In the genomic region with DNA sequence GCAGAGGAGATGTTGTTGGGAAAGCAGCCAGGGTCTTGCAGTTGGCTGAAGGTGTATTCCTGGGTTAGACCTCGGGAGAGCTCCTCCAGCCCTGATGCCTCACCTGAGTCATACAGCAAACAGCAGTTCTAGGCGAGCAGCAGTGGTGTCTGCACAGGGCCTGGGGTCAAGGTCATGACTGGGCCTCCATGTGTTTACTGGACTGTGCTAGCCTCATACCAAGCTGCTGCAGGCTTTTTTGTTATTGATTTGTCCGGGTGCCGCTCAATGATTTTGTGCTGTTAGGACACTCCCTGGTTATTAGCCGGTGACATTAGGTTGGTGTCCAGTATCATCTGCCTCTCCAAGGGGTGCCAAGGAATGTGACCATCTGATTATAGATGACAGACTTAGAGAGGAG, we compare ENCODE assay signal across 16 mouse cellular contexts. TPM values are rescaled to one million over a fixed set of nuclear protein-coding genes. Genes with fewer than 3 reads are reported as not detected.
DNase-seq lines count a peak whose midpoint lies in the region; ATAC-seq and TF ChIP-seq lines count a peak whose summit lies in the region.
"Had no signal": no experiment of that assay in that cellular context is flagged by ENCODE, and none has a peak within 500 bp of the region (broad histone marks: within the 10 kb centered on the region; RNA-seq: fewer than 3 reads in every experiment).

No protein-coding gene starts in this region.

- ATAC-seq in liver, embryonic 13.5 days (ENCODE audit: low read depth), result no peak
- ATAC-seq: forebrain, embryonic 15.5 days had no signal

- peaks cover 33% of the 10 kb centered on the region for H3K36me3 ChIP-seq in E14TG2a.4 (ENCODE audit: insufficient read depth, low read length)
- H3K36me3 ChIP-seq in MEL (ENCODE audit: control insufficient read depth in 1 of 2, insufficient read depth in 2 of 2, low read length in 2 of 2), result peaks cover 0 to 23% of the 10 kb centered on the region in 2 experiments; a peak in 2 of 4 replicates
- H3K36me3 ChIP-seq in liver, embryonic 13.5 days, result peaks cover 14% of the 10 kb centered on the region

- peak; percentile 89 for DNase-seq in heart, adult 11 months
- no peak for DNase-seq in heart, adult 9 months (ENCODE audit: low spot score in 2 of 2)
- no peak for DNase-seq in MEL (ENCODE audit: low read depth, low spot score)
- DNase-seq in liver, embryonic 13.5 days, result no peak
- no peak for DNase-seq in natural killer cell, adult 2 months (ENCODE audit: low spot score in 2 of 2)
- DNase-seq in thymus, postnatal 25 days, result no peak
- DNase-seq: gastrocnemius, postnatal 36 days; heart, postnatal 14 days; kidney, postnatal 25 days; midbrain, embryonic 14.5 days; right cerebral cortex, postnatal 25 days had no signal

- TF ChIP-seq RAD21 in MEL (IDR thresholded peaks at IDR 0.05; ENCODE audit: low read depth, low read length), result no peak

- 0 out of 2 replicates have a peak overlapping the region, but pooled peaks have one; percentile 10 for H3K4me3 ChIP-seq in E14TG2a.4 (replicated peaks; ENCODE audit: low read length)
- H3K4me3 ChIP-seq in MEL (ENCODE audit: control insufficient read depth in 1 of 2, insufficient read depth in 1 of 2, low read depth in 2 of 2, low read length in 2 of 2), result peak overlapping the region; percentile 38 to 47
- H3K4me3 ChIP-seq in liver, embryonic 13.5 days (replicated peaks), result peak overlapping the region; percentile 91

- H3K79me2 ChIP-seq in MEL (ENCODE audit: control insufficient read depth, insufficient read depth, low read length, poor library complexity), result peaks cover 31% of the 10 kb centered on the region

- H3K9me3 ChIP-seq in E14TG2a.4 (ENCODE audit: low read length) (no peaks in the 10 kb centered on the region), MEL (replicated peaks; ENCODE audit: insufficient read depth, low read length) (no peaks in the 10 kb centered on the region)
- H3K9me3 ChIP-seq in liver, embryonic 13.5 days (replicated peaks), result no peaks in the 10 kb centered on the region
- H3K9me3 ChIP-seq: forebrain, embryonic 15.5 days; lung, embryonic 15.5 days had no signal

- TF ChIP-seq EP300 in MEL (IDR thresholded peaks at IDR 0.05; ENCODE audit: low read depth in 1 of 2, low read length in 2 of 2), result no peak

- H3K4me1 ChIP-seq in E14TG2a.4 (replicated peaks; ENCODE audit: low read depth, low read length) (peaks cover 50% of the 10 kb centered on the region), MEL (ENCODE audit: control insufficient read depth in 1 of 2, insufficient read depth in 2 of 2, low read length in 2 of 2) (peaks cover 12 to 27% of the 10 kb centered on the region in 2 experiments)
- H3K4me1 ChIP-seq in liver, embryonic 13.5 days (replicated peaks), result peaks cover 66% of the 10 kb centered on the region

- no peak for TF ChIP-seq POLR2A in MEL (IDR thresholded peaks at IDR 0.05; ENCODE audit: control insufficient read depth in 1 of 2, insufficient read depth in 1 of 2, low read depth in 1 of 2, low read length in 2 of 2, poor library complexity in 1 of 2)

- peak overlapping the region; percentile 98 for H3K4me2 ChIP-seq in liver, embryonic 13.5 days

- WGBS in liver, embryonic 13.5 days (ENCODE audit: insufficient replicate concordance), result 46% methylated on average over 5 of the region's 5 CpGs

- H3K9ac ChIP-seq in MEL (ENCODE audit: control insufficient read depth, low read depth, low read length, poor library complexity, severe bottlenecking), result peak overlapping the region; percentile 32
- H3K9ac ChIP-seq in liver, embryonic 13.5 days, result peak overlapping the region; percentile 94
- H3K9ac ChIP-seq: forebrain, embryonic 15.5 days had no signal

- peak overlapping the region; percentile 96 for H3K27ac ChIP-seq in MEL (ENCODE audit: control insufficient read depth, low read depth, low read length)
- H3K27ac ChIP-seq in liver, embryonic 13.5 days, result peak overlapping the region; percentile 77
- H3K27ac ChIP-seq: forebrain, embryonic 15.5 days; lung, embryonic 15.5 days had no signal

- TF ChIP-seq CTCF in E14TG2a.4 (conservative IDR thresholded peaks at IDR 0.05; ENCODE audit: low read length) (no peak), MEL (IDR thresholded peaks at IDR 0.05 in 2 of 3, conservative IDR thresholded peaks at IDR 0.05 in 1 of 3; ENCODE audit: control insufficient read depth in 1 of 3, insufficient read depth in 1 of 3, low read depth in 2 of 3, low read length in 3 of 3, poor library complexity in 1 of 3, severe bottlenecking in 1 of 3) (no peak)

- H3K27me3 ChIP-seq in E14TG2a.4 (ENCODE audit: insufficient read depth, low read length) (peaks cover 24% of the 10 kb centered on the region), MEL (ENCODE audit: control insufficient read depth in 1 of 2, insufficient read depth in 2 of 2, low read length in 2 of 2) (no peaks in the 10 kb centered on the region)
- H3K27me3 ChIP-seq in liver, embryonic 13.5 days, result peaks cover 28% of the 10 kb centered on the region

TF ChIP-seq in MEL, 35 proteins besides CTCF, POLR2A, EP300 and RAD21:
- TF ChIP-seq GABPA (IDR thresholded peaks at IDR 0.05; ENCODE audit: low read depth, low read length) (no peak), MXI1 (IDR thresholded peaks at IDR 0.05; ENCODE audit: low read depth, low read length) (no peak), TBP (IDR thresholded peaks at IDR 0.05; ENCODE audit: low read depth, low read length) (no peak), SIN3A (IDR thresholded peaks at IDR 0.05; ENCODE audit: low read length) (no peak)

RNA-seq across cellular contexts. Expression of a gene that starts 1.7 kb away (rescaled TPM):
- total RNA-seq in MEL (2012; rRNA removed), result 74.2 and 74.9 TPM in 2 replicates
- 100 to 1,000 TPM in 1 of 2 experiments, 10 to 100 TPM in 1; 49.0 to 103 TPM for polyA plus RNA-seq in MEL (2012; ENCODE audit: insufficient read depth in 1 of 2, insufficient read length in 2 of 2, low read depth in 1 of 2, low replicate concordance in 2 of 2, missing spikeins in 1 of 2)
- polyA plus RNA-seq in liver, embryonic 13.5 days (2015; fragmentation: Nextera tagmentation; extraction: Ambion mirVana), result 26.1 and 31.7 TPM in 2 replicates

RNA-seq across cellular contexts. Expression of a gene that starts 2.3 kb away (rescaled TPM):
- total RNA-seq in MEL (2012; rRNA removed), result 0.10 and 0.12 TPM in 2 replicates
- under 1 TPM in 1 of 2 experiments, not detected in 1; 0.43 TPM for polyA plus RNA-seq in MEL (2012; ENCODE audit: insufficient read depth in 1 of 2, insufficient read length in 2 of 2, low read depth in 1 of 2, low replicate concordance in 2 of 2, missing spikeins in 1 of 2)
- polyA plus RNA-seq in liver, embryonic 13.5 days (2015; fragmentation: Nextera tagmentation; extraction: Ambion mirVana), result 0.03 and 0.05 TPM in 2 replicates
- total RNA-seq: neutrophil, adult 5-6 weeks had no signal

RNA-seq across cellular contexts. Expression of a gene that starts 31.6 kb away (rescaled TPM):
- 83.2 and 89.1 TPM in 2 replicates for total RNA-seq in MEL (2012; rRNA removed)
- 100 to 1,000 TPM in 1 of 2 experiments, 10 to 100 TPM in 1; 67.6 to 631 TPM for polyA plus RNA-seq in MEL (2012; ENCODE audit: insufficient read depth in 1 of 2, insufficient read length in 2 of 2, low read depth in 1 of 2, low replicate concordance in 2 of 2, missing spikeins in 1 of 2)
- 96.0 and 105 TPM in 2 replicates for polyA plus RNA-seq in liver, embryonic 13.5 days (2015; fragmentation: Nextera tagmentation; extraction: Ambion mirVana)

RNA-seq across cellular contexts. Expression of a gene that starts 50.2 kb away (rescaled TPM):
- total RNA-seq in MEL (2012; rRNA removed), result 0.26 and 0.50 TPM in 2 replicates
- polyA plus RNA-seq in MEL (2012; ENCODE audit: insufficient read depth in 1 of 2, insufficient read length in 2 of 2, low read depth in 1 of 2, low replicate concordance in 2 of 2, missing spikeins in 1 of 2), result under 1 TPM in 1 of 2 experiments, not detected in 1; 0.25 TPM
- 0.07 and 0.33 TPM in 2 replicates for polyA plus RNA-seq in liver, embryonic 13.5 days (2015; fragmentation: Nextera tagmentation; extraction: Ambion mirVana)
- total RNA-seq: gastrocnemius, postnatal 36 days; neutrophil, adult 5-6 weeks had no signal
- polyA plus RNA-seq: stomach, embryonic 14.5 days had no signal

RNA-seq across cellular contexts. Expression of a gene that starts 59.6 kb away (rescaled TPM):
- 221 and 232 TPM in 2 replicates for total RNA-seq in MEL (2012; rRNA removed)
- 1,000 to 10,000 TPM in 1 of 2 experiments, 100 to 1,000 TPM in 1; 118 to 1,267 TPM for polyA plus RNA-seq in MEL (2012; ENCODE audit: insufficient read depth in 1 of 2, insufficient read length in 2 of 2, low read depth in 1 of 2, low replicate concordance in 2 of 2, missing spikeins in 1 of 2)
- 167 and 169 TPM in 2 replicates for polyA plus RNA-seq in liver, embryonic 13.5 days (2015; fragmentation: Nextera tagmentation; extraction: Ambion mirVana)

Comparison
In these comparisons a context has a peak if more than half of its experiments do, and no peak if none do; other contexts are left out.
1. H3K4me3 ChIP-seq: peak in every context shown above with its lines; median percentile 91 in liver, embryonic 13.5 days; 42 in MEL; 10 in E14TG2a.4.